Mouse (Mus musculus): ENCODE measurements around the gene Gm10591. TPM values are rescaled to one million over a fixed set of nuclear protein-coding genes. Genes with fewer than 3 reads are reported as not detected.
"Not testable (repeated sequence)": the region's sequence is repeated elsewhere in the genome, so short reads cannot be mapped to it uniquely, and the experiment has no call there.

Gm10591 gene
- not detected in 2 replicates for polyA plus RNA-seq (2016; fragmentation: Nextera tagmentation; extraction: Ambion mirVana)

DNA sequence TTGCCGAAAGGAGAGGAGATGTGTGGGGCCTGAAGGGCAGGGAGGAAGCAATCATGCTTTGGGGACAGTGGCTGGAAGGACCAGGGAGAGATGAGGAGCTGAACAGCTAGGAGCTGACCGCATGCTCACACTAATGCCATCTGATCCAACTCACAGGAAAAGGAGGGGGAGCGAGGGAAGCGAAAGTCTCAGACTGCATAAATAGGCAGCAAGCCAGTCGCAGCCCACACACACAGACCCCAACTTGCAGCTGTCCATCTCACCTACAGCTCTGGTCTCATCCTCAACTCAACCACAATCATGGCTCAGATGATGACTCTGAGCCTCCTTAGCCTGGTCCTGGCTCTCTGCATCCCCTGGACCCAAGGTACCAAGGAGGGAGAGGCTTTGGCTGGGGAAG is at the start of gene Gm10591:
Gene Gm10591, plus strand, starts transcription at position 301 of the 400 bp plus-strand sequence.
- WGBS, result no CpG with 5 or more reads among the region's 5 CpGs
- H3K4me3 ChIP-seq (replicated peaks); H3K4me1 ChIP-seq (replicated peaks); H3K9ac ChIP-seq (replicated peaks); H3K36me3 ChIP-seq; H3K27me3 ChIP-seq; H3K9me3 ChIP-seq; H3K4me2 ChIP-seq; ATAC-seq (ENCODE audit: insufficient number of reproducible peaks, insufficient read depth, low FRiP score, low TSS enrichment, low read depth); H3K27ac ChIP-seq: not testable (repeated sequence)

DNA sequence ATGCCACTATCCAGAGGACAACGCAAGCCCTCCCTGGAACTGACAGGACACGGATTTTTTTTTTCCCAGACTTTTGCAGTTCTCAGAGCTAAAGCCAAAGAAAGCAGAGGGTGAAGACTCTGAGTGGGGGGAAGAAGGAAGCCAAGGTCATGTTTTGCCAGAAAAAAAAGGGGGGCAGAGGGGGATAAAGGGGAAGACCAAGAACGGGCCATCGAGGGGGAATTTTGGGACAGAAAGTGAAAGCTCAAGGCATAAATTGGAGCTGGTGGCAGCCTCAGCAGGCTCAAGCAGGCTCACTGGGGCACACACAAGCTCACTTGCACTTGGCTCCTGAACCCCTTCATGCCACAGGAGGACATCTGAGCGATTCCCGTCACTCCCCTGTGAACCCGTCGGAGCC is 17.4 kb downstream of the Gm10591 start, which contains the start of gene Gm2564:
Gene Gm2564, plus strand, starts transcription at position 301 of the 400 bp plus-strand sequence.
- not testable (repeated sequence) for H3K27ac ChIP-seq; H3K36me3 ChIP-seq; ATAC-seq (ENCODE audit: insufficient number of reproducible peaks, insufficient read depth, low FRiP score, low TSS enrichment, low read depth); H3K27me3 ChIP-seq; H3K9me3 ChIP-seq; H3K4me2 ChIP-seq; H3K9ac ChIP-seq (replicated peaks); H3K4me3 ChIP-seq (replicated peaks); H3K4me1 ChIP-seq (replicated peaks)
- WGBS, result no CpG with 5 or more reads among the region's 8 CpGs

DNA sequence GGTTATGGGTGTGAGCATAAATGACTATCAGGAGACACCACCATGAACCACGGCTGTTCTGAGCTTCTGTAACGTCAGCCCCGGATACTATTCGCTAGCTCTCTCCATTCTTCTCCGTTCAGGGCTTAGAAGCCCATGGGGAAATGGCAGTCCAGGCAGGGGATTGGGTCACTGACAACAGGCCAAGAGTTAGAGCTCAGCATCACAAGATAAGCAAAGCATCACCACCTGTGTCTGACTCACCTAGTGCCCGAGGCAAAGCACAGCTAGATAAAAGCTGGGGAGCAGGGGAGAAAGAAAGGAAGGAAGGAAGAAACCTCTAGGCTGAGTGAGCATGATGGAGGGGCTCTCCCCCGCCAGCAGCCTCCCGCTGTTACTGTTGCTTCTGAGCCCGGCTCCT is 43.0 kb downstream of the Gm10591 start, which contains the start of gene Ccl27b:
Gene Ccl27b, plus strand, starts transcription at position 301 of the 400 bp plus-strand sequence.
- H3K4me2 ChIP-seq; H3K9ac ChIP-seq (replicated peaks); H3K4me3 ChIP-seq (replicated peaks); H3K27me3 ChIP-seq; ATAC-seq (ENCODE audit: insufficient number of reproducible peaks, insufficient read depth, low FRiP score, low TSS enrichment, low read depth); H3K4me1 ChIP-seq (replicated peaks); H3K27ac ChIP-seq; H3K9me3 ChIP-seq; H3K36me3 ChIP-seq: not testable (repeated sequence)
- WGBS, result no CpG with 5 or more reads among the region's 9 CpGs

DNA sequence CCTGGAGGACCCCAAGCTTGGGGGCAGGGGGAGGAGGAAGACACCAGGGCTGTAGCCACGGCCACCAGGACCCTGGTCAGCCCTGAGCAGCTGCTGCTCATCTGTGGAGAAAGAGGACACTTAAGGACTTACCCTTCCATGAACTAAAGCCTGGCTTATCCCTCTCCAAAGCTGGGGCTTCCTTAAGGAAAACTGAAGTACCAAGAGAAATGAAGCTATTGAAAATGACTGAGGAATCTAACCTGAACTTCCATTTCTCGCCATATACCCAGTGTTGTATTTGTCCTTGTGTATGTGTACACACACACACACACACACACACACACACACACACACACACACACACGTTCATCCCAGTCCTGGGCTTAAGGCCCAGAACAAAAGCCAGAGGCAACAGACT is 49.8 kb downstream of the Gm10591 start, which contains the start of gene Il11ra2:
Gene Il11ra2, minus strand, starts transcription at position 101 of the 400 bp plus-strand sequence.
- not testable (repeated sequence) for ATAC-seq (ENCODE audit: insufficient number of reproducible peaks, insufficient read depth, low FRiP score, low TSS enrichment, low read depth); H3K4me1 ChIP-seq (replicated peaks); H3K4me3 ChIP-seq (replicated peaks); H3K4me2 ChIP-seq; H3K27ac ChIP-seq; H3K9me3 ChIP-seq; H3K36me3 ChIP-seq; H3K27me3 ChIP-seq; H3K9ac ChIP-seq (replicated peaks)
- WGBS, result no CpG with 5 or more reads among the region's 3 CpGs

Other genes with a start within 250 kb of the Gm10591 start
- not detected in 2 replicates for gene Gm21586, start 172.8 kb upstream of the Gm10591 start, polyA plus RNA-seq (2016; fragmentation: Nextera tagmentation; extraction: Ambion mirVana)
- gene Gm2163, start 145.4 kb upstream of the Gm10591 start, polyA plus RNA-seq (2016; fragmentation: Nextera tagmentation; extraction: Ambion mirVana), result 0.22 TPM in 1 of 2 replicates, not detected in the other
- 0.26 TPM in 1 of 2 replicates, not detected in the other for gene Fam205a2, start 84.0 kb upstream of the Gm10591 start, polyA plus RNA-seq (2016; fragmentation: Nextera tagmentation; extraction: Ambion mirVana)
- 0.42 TPM in 1 of 2 replicates, not detected in the other for gene Gm2564, start 17.5 kb downstream of the Gm10591 start, polyA plus RNA-seq (2016; fragmentation: Nextera tagmentation; extraction: Ambion mirVana)
- gene Ccl27b, start 43.1 kb downstream of the Gm10591 start, polyA plus RNA-seq (2016; fragmentation: Nextera tagmentation; extraction: Ambion mirVana), result not detected in 2 replicates
- gene Il11ra2, start 49.7 kb downstream of the Gm10591 start, polyA plus RNA-seq (2016; fragmentation: Nextera tagmentation; extraction: Ambion mirVana), result not detected in 2 replicates
- gene 4930578G10Rik, start 123.3 kb downstream of the Gm10591 start, polyA plus RNA-seq (2016; fragmentation: Nextera tagmentation; extraction: Ambion mirVana), result not detected in 2 replicates
- not detected in 2 replicates for gene Ccl19, start 144.4 kb downstream of the Gm10591 start, polyA plus RNA-seq (2016; fragmentation: Nextera tagmentation; extraction: Ambion mirVana)
- 3.1 and 4.0 TPM in 2 replicates for gene Ccl21a, start 161.8 kb downstream of the Gm10591 start, polyA plus RNA-seq (2016; fragmentation: Nextera tagmentation; extraction: Ambion mirVana)
- gene Fam205a1, start 241.7 kb downstream of the Gm10591 start, polyA plus RNA-seq (2016; fragmentation: Nextera tagmentation; extraction: Ambion mirVana), result 0.06 TPM in 1 of 2 replicates, not detected in the other
- gene Gm12394, start 244.6 kb downstream of the Gm10591 start, polyA plus RNA-seq (2016; fragmentation: Nextera tagmentation; extraction: Ambion mirVana), result 0.09 TPM in 1 of 2 replicates, not detected in the other